Mouse (Mus musculus) erythroblast, embryonic 14.5 days (primary cell): ENCODE results near the gene Prmt7.

ENCODE experiments used
- GATA1 ChIP-seq: IDR thresholded peaks from 2 replicates; pipeline ENCODE4 v1.6.1; 2012; ENCODE audit warnings: low read length, inconsistent platforms, mixed read lengths
- TAL1 ChIP-seq: IDR thresholded peaks from 3 replicates; pipeline ENCODE4 v1.6.1; 2012; ENCODE audit warnings: low read length, inconsistent platforms, mixed read lengths

DNA sequence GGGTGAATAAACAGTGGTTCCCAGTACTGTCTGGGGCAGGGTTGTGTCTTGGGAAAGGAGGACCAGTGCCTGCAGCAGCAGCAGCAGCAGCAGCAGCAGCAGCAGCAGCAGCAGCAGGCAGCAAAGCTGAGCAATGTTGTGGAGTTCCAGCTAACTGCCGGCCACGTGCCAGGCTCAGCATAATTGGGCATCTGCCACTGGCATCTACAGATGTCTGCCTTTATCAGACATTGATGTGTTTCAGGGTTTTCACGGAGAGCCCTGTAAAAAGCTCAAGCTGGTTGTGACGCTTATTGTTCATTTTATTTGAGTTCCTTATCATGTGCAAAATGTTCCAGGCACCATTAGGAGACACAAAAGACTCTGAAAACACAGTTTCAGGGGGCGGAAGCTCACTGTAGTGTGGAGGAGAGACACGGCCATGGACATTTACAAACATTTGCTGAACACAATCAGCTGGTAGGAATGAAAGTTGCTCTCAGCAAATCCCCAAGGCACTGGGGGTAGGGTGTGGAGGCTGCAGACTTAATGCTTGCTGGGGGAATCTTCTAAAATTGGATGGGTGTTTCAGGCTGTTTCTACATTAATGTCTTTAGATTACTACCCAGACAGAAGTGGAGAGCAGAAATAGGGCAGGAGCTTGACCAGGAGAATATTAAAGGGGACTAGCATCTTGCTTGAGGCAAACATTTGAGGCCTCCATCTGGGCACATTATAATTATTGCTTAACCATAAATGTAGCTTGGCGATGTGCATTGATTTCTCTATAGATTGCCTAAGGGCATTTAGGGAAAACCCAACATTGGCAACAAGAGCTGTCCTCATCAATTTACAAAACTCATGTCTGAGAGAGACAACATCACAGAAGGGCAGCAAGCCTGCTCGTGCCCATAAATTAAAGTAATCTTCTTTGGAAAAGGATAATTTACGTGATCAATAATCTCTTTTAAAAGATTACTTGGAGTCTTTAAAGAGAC, 90.3 kb downstream of the Prmt7 start:
- no peak for TF ChIP-seq TAL1
- no peak for TF ChIP-seq GATA1
